Mouse (Mus musculus) kidney, adult 8-10 months (tissue): ENCODE results near the gene Fau.
"Not testable (repeated sequence)": the region's sequence is repeated elsewhere in the genome, so short reads cannot be mapped to it uniquely, and the experiment has no call there.

ENCODE experiments used
- DNase-seq, 2 experiments: peaks; one replicate each; pipeline ENCODE4 v3.0.0; 2022

The Fau gene

DNA sequence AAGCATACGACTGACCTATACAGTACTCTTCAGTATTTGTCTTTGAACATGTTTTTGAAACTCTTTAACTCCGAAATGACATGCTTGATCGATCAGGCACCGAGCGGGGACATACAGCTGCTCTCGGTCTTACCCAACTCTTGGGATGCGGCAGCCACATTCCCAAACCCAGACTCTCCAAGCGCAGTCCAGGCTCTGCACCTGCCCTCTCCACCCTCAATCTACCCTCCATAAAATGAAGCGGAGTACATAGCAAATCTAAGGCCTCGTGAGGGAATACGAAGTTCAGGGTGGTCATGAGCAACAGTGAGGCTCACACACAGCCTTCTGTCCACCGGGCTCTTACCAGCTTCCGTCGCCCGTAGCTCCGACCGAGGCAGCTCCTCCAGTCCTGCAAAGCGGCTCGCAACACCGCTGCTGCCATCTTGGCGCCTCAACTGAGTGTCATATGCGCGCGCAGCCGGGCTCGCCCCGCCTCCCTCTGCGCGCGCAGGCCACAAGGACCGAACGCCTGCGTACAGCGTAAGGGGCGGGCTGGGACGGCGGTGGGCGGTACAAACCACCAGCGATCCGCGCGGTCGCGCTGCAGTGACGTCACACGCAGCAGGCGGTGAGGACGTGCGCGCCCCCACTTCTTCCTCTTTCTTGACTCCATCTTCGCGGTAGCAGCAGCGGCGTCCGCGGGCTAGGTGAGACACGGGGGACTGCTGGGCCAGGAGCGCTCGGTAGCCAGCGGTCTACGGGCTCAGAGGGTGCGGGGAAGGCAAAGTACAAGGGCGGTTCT, at the start of gene Fau, which contains the start of gene Mrpl49:
Gene Fau, plus strand, starts transcription at position 532 of the 784 bp plus-strand sequence.
Gene Mrpl49, minus strand, starts transcription at position 473 of the 784 bp plus-strand sequence.
- DNase-seq: peak; percentile 98 to 99

- DNase-seq: no peak
Observed at GRCm38 (mm10) chr19:6009137-6009536, 48.5 kb upstream of the Fau start.

- DNase-seq: no peak
Observed at GRCm38 (mm10) chr19:6013691-6014090, 44.0 kb upstream of the Fau start.

DNA sequence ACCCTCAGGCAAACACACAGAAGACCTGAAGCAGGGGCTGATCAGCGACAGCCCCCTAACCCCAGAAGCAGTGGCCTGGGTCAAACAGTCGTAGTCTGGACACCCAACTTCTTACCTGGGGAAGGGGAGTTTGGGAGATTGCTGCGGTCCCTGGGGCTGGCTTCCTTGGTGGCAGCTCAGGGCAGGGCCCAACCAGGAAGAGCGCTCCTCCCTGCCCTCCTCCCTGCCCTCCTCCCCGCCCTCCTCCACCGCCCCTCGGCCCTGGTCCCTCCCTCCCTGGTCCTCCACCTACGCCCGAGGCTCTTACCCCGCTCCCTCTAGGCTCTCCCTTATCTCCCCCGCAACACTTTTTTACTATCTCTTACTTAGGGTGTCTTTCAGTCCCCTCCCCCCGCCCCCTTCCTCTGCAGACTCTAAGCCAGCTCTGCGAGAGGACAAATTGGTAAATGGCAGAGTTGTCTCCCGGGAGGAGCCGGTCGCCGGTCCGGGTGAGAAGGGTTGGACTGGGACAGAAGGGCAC, 42.6 kb upstream of the Fau start:
- DNase-seq: peak in 1 of 2 experiments; percentile 25

DNA sequence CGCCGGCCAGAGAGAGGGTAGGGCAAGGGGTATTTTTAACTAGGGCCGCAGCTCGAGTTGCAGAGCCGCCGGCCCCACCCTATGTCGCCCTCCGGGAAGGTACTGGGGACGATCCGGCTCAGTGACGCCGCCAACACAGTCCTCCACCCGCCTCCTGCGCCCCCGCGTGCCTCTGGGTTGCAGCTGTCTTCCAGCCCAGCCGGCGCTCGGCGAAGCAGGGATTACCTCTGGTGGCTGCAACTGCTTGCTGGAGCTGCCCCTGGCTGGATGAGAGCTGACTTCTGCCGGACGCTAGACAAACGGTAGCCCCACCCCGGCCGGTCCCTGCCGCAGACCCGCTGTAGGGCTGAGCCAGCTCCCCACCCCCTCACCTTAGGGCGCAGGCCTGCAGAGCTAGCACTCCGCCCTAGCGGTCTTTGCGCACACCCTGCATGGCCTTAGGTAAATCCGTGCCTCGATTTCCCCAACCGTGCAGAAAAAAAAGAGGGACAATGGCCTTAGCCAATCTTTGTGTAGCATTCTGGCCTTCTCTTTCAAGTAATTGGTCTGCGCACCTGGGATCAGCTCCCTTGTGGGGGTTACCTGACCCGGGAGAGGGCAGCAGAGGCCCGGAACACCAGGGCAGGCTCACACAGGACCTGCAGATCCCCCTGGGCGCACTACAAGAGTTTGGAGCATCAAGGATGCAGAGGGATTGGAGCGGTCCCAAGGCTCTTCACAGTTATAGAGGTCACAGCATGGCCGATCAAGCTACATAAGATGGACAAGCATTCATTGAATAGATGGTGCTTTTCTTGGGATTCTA, 41.9 kb upstream of the Fau start, which contains the start of gene Capn1:
Gene Capn1, minus strand, starts transcription at position 387 of the 805 bp plus-strand sequence.
- peak; percentile 47 to 58 for DNase-seq

- DNase-seq: no peak
Observed at GRCm38 (mm10) chr19:6016532-6016931, 41.1 kb upstream of the Fau start.

DNA sequence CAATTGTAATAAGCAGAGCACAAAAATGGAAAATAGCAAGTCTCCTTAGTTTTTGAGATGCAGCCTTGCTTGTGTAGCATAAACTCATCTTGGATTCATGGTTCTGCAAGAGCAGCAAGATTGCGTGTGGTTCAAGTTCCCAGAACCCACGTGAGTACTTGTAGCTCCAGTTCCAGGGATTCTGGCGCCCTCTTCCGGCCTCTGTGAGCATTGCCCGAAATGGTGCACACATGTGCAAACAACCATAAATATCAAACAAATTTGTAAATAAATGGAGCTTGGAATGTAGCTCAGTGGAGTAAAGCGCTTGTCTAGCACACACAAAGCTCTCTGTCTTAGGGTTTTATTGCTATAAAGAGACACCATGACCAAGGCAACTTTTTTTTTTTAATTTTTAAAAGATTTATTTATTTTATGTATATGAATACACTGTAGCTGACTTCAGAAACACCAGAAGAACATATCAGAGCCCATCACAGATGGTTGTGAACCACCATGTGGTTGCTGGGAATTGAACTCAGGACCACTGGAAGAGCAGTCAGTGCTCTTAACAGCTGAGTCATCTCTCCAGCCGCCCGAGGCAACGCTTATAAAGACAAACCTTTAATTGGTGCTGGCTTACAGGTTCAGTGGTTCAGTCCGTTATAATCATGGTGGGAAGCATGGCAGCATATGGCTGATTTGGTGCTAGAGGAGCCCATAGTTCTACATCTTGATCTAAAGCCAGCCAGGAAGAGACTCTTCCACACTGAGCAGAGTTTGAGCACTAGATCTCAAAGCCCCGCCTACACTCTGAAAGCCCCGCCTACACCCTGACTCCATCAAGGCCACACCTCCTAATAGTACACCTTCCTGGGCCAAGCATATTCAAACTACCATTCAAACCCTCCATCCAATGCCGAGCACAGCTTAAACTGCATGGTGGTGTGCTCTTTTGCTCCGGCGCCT, 39.2 kb upstream of the Fau start:
- DNase-seq: peak; percentile 82 to 93

DNA sequence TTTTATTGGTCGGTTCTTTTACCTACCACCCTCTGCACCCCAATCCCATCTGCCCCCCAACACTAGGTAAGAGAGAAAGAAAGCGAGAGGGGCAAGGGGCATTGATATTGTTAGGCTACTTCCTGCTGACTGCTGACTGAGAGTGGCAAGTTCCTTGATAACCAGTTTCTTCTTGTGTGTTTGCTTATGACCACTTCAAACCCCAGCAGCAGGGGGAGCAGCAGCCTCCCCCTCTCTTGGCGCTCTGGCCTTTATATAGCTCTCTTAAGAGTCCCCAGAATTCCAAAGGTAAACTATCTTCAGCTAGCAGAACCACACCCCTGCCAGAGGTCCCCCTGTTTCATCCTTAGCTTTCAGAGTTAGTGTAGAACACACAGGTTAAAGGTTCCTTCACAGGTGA, 37.4 kb upstream of the Fau start:
- no peak for DNase-seq

GRCm38 (mm10) chr19:6023059-6023458, 34.6 kb upstream of the Fau start:
- DNase-seq: no peak

DNA sequence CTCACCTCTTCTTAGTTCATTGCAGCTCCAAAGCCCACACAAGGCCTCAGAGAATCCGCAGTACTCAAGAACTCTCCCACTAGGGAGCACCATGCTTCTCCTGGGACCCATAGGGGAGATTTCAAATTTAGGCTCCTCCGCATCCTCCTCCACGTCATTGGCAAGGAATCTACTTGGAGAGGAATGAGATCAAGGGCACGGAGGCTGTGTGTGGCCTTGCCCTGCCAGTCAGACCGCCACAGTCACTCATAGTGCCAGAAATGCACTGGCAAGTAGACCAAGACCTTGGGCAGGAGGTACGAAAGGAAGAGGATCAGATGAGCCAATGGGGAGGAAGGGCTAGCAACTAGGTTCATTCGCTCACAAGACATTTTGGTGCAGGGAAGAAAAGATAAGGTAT, 33.7 kb upstream of the Fau start:
- no peak for DNase-seq

DNA sequence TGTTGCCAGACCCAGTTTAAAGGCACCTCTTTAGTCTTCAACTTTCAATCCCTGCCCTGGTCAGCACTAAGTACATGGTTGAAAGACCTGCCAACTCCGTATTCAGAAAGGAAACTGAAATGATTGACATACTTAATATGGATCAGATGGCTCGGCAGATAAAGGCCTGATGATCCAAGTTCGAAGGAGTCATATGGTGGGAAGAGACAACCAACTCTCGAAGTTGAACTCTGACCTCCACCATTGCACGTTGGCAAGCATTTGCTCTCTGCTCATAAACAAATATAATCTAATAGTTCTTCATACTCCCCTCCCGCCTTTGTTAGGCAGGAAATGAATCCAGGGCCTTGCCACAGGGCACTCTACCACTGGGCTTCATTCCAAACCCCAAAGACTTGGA, 28.7 kb upstream of the Fau start:
- no peak for DNase-seq

DNA sequence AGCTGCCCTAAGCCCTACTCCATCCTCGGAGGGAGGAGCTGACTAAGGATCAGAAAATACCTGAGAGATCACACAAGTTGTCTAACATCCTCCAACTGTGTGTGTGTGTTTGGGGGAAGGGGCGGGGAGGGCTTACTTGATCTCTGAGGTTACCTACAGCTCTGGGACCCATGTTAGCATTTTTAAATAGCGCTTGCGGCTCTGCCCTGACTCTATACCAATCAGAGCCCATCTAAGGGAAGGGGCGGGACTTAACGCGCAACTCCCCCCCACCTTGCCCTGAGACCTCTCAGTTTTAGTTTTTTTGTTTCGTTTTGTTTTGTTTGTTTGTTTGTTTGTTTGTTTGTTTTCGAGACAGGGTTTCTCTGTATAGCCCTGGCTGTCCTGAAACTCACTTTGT, 28.2 kb upstream of the Fau start:
- no peak for DNase-seq

DNA sequence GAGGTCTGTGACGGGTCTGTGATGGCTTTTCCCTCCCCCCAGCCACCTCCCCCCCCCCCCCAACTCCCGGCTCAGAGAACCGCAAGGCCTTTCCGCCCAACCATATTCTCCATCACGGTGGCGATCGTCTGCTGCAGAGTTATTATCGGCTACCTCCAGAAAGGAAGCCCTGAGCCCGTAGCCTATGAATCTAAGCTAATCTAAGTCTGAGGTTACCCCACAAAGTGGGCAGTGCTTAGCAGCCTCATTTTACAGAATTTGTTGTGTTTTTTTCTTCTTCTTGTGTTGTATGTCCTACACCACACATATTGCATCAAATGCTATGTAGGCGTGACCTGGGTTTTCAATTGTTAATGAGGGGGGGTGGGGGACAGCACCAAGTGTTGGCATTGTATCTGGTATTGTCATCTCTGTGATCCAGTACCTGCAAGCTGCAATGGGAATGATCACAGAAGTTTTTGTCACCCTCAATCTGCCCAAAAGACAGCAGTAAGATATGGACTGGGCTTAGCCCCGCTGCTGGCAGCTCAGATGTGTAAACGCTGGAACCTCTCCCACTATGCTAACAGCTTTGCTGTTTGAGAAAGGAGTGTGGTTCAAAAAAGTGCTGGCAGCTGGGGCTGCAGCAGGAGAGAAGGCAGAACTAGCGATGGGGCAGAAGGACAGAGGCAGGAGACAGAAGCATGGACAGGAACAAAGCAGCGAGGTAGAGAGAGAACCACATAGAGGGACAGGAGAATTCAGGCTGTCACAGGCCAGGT, 26.9 kb upstream of the Fau start:
- DNase-seq: no peak

GRCm38 (mm10) chr19:6035966-6036585, 21.6 kb upstream of the Fau start:
- DNase-seq: no peak

DNA sequence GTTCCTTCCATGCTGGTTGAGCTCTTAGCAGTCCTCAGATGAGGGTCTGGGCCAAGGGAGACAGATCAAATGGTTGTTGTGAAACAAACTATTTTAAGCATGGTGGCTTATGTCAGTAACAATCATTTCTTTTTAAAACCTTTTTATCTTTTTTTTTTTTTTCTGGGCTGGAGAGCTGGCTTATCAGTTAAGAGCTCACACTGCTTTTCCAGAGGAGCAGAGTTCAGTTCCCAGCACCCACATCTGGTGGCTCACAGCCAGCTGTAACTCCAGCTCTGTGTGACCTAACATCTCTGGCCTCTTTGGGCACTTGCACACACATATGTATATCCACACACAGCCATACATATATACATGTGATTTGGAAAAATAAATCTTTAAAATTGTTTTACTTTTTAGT, 19.9 kb upstream of the Fau start:
- no peak for DNase-seq

DNA sequence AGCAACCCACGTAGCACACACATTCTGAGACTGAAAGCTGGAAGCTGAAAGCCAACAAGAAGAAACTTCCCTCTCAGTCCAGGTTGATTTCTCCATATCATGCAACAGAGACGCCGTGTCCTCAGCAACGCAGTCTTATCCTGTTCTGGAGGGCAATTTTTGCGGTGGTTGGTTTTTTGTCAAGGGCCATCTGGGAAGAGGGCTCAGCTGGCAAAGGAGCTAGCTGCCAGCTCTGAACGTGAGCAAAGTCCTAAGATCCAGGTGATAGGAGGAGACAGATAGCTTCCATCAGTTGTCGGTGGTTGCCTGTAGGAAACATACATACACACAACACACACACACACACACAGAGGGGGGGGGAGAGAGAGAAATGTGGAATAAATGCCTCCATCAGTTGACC, 19.3 kb upstream of the Fau start:
- no peak for DNase-seq

GRCm38 (mm10) chr19:6040002-6040401, 17.6 kb upstream of the Fau start:
- DNase-seq: no peak

DNA sequence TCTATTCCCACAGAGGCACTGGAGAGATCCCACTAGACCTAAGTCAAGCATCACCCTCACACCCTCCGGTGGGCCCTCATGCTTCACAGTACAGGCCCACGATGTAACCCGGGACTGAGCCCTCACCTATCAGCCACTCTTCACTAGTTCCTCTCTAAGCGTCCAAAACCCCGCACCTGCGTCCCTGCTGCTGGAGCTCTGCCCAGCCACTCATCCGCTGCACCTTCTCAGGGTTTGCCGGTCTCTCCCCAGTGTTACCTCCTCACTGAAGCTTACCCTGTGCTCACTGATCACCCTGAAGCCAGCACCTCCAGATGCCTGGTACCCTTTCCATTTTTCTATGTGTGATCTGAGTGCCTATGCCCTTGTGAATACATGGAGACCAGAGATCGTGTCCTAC, 15.4 kb upstream of the Fau start:
- DNase-seq: no peak

GRCm38 (mm10) chr19:6044102-6044501, 13.5 kb upstream of the Fau start:
- not testable (repeated sequence) for DNase-seq

GRCm38 (mm10) chr19:6045366-6046293, 12.0 kb upstream of the Fau start:
- DNase-seq: peak in 1 of 2 experiments; percentile 40
